Mouse (Mus musculus) left cerebral cortex, postnatal 10 days (tissue): ENCODE results near the gene Tedc2. TPM values are rescaled to one million over a fixed set of nuclear protein-coding genes. Genes with fewer than 3 reads are reported as not detected.

Source experiments
- DNase-seq, 2 experiments: peaks; one replicate each; pipeline ENCODE4 v3.0.0; 2021 to 2022; ENCODE audit warnings: low spot score in 2 of 2, mixed read lengths in 1 of 2; ENCODE audit errors: extremely low spot score in 1 of 2
- intact Hi-C: fragments of 180-260 bp; cut with DNase I; formaldehyde crosslinking; loops from one replicate; pipeline ENCODE4 v1.15.1; 2025
- total RNA-seq, 2 experiments: library from RNA; stranded (reverse); gene quantifications; 2 replicates each; pipeline ENCODE4 v1.2.3; 2021

The Tedc2 gene
- 10 to 100 TPM in 1 of 2 experiments, 1 to 10 TPM in 1; 8.9 to 10.4 TPM for total RNA-seq

DNA sequence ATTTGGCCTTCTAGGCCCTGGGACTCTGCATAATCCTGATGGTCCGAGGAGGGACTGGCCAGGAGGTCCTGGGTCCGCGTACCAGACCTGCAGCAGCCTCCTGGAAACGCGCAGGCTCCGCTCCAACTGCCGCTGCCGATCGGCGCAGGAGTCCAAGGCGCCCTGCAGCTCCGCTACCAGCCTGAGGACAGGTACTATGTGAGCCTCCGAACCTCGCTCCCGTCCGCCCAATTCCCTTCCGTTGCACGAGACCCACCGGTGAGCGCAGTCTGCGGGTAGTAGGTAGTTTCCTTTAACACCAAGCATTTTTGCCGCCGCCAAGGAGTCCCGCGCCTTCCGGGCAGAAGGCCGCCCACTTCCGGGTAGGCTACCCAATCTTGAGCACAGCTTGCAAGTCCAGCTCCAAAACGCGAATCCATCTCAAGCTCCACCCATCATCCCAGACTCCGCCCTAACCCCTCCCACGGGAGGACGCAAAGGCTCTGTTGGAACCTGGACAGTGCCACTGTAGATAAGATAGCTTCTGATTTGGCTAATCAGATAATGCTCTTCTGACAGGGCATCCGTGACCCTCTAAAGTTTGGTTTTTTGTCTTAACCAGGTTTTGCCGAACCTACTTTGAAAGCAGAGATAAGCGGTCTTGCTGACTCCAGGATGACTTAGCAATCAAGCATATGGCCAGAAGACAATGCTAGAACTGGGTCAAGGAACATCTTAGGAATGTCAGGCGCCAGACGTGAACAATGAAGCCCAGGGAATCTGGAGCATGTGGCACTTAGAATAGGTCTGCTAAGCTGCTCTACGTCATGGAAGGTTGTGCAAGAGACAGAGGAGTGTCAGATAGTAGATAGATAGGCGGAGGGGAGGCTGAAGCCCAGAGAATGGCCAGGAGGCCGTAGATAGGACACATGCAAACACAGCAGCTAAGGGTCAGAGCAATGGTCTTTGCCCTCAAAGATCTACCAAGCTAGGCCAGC is at the start of gene Tedc2:
TSS of gene Tedc2 (minus strand) at position 417 of the 977 bp plus-strand sequence.
- DNase-seq = peak; percentile 90 to 94
- intact Hi-C loops = no loop called here

- no peak for DNase-seq
- intact Hi-C loops = no loop called here
Observed at GRCm38 (mm10) chr17:24267133-24267532, 46.5 kb upstream of the Tedc2 start.

GRCm38 (mm10) chr17:24264766-24265165 is 44.1 kb upstream of the Tedc2 start:
- no peak for DNase-seq
- intact Hi-C loops = no loop called here

DNA sequence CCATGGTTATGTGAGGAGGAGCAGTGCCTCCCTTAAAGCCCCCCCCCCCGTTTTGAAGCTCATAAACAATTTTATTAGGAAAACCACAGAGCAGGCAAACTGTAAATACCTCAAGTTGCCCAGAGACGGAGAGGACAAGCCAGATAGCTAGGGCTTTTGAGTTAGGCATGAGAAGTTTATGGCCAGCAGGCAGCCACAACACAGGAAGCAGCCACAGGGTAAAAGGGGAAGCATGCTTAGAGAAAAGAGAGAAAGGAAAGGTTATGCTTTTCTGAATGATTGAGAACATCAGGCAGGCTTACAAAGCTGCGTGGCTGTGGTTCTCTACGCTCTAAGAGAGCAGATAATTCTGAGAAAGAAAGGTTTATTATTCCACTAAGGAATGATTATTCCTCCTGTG is 39.9 kb upstream of the Tedc2 start:
- intact Hi-C loops = no loop called here
- DNase-seq = no peak

DNA sequence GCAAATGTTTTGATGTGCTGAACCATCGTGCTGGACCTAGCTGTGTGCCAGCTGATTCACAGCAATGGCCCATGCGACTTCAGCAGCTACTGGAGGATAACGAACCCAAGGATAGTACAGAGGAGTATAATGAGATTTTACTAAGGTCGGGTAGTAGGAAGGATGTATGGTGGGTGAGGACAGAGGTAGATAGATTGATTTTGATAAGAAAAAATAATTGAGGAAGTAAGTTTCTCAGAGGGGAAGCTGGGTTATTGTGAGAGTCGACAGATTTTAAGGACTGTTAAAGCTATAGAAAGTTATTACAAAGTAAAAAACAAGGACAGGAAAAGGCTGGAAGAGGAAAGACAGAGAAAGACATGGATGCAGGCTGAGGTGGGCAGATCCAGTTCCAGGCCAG is 39.1 kb upstream of the Tedc2 start:
- intact Hi-C loops = no loop called here
- no peak for DNase-seq

DNA sequence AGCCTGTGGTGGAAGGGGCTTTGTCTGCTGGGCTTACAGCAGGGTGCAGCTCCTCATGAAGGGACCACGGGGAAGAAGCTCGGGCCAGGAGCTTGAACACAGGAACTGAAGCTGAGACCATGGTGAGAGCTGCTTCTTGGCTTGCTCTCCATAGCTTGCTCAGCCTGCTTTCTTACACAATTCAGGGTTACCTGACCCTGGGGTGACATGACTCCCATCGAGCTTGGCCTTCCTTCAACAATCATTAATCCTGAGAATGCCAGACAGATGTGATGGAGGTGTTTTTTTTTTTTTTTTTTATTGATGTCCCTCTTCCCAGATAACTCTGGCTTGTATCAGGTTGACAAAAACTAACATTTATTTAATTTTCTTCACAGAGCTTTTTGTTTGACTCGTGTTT is 38.3 kb upstream of the Tedc2 start:
- no peak for DNase-seq
- intact Hi-C loops = no loop called here

DNA sequence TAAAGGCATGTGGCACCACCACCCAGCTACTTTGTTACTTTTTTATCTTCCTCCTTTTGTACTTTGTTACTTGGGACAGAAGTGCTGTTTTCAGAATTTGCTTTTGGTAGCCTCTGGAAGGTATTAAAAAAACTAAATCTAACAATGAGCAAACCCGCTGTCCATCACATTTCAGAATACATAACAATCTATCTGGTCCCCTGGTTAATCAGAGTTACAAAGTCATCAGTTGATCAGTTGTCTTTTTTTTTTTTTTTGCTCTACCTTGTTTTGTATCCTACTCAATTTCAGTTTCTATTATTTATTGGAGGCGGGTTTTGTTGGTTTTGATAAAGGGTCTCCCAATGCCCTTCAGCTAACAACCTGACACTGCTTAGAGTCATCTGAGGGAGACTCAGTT is 31.7 kb upstream of the Tedc2 start:
- intact Hi-C loops = loop anchor here (5.0 kb wide), 1 partner anchor 80 kb away; no protein-coding TSS in a partner anchor
- no peak for DNase-seq

GRCm38 (mm10) chr17:24251320-24252069 is 30.8 kb upstream of the Tedc2 start, which contains the start of gene Ccnf:
Gene Ccnf, minus strand, starts transcription at chr17:24251484.
- intact Hi-C loops = loop anchor here (5.0 kb wide), 1 partner anchor 79 kb away; no protein-coding TSS in a partner anchor
- DNase-seq = peak; percentile 96 to 97

GRCm38 (mm10) chr17:24250988-24251319 is 30.3 kb upstream of the Tedc2 start:
- DNase-seq = no peak
- intact Hi-C loops = loop anchor here (5.0 kb wide), 1 partner anchor 79 kb away; no protein-coding TSS in a partner anchor

DNA sequence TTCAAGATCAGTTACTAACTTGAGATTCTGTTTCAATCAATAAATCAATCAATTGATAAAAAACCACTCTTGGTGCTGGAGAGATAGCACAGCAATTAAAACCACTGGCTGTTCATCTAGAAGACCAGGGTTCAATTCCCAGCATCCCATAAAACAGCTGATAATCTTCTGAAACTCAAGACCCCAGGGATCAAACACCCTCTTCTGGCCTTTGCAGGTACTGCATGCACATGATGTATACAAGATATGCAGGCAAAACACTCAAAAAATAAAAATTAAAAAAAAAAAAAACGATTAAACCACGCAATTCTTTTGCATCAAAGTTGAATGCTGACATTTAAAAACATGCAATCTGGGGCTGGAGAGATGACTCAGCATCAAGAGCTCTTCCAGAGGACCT is 28.0 kb upstream of the Tedc2 start:
- intact Hi-C loops = no loop called here
- no peak for DNase-seq

- DNase-seq = no peak
- intact Hi-C loops = no loop called here
Observed at GRCm38 (mm10) chr17:24244061-24244460, 23.4 kb upstream of the Tedc2 start.

DNA sequence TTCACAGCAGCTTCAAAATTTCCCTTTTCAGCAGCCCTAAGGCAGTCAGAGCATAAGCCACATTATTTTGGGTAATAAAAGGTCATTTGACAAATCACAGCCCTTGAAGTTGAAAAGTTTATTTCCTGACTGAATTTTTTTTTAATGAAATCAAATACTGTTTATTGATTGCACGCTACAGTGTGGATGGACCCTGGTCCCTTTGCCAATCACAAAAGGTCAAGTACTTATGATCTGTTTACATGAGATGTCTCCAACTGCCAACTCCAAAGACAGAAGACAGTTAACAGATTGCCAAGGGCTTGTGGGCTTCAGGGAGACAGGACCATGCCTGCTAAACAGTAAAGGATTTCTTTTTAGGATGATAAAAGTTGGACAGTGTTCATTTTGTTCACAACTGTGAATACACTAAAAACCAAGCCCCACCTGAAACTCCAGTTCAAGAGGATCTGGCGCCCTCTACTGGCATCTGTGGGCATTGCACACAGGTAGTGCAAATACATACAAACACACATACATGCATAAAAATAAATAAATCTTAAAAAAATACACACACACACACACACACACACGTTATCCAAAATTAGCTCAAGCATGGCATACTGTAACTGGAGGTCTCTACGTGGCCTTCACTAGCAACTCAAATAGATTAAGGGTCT is 22.8 kb upstream of the Tedc2 start:
- DNase-seq = no peak
- intact Hi-C loops = no loop called here

GRCm38 (mm10) chr17:24236921-24237320 is 16.3 kb upstream of the Tedc2 start:
- intact Hi-C loops = no loop called here
- DNase-seq = no peak

GRCm38 (mm10) chr17:24236479-24236878 is 15.8 kb upstream of the Tedc2 start:
- intact Hi-C loops = no loop called here
- no peak for DNase-seq

DNA sequence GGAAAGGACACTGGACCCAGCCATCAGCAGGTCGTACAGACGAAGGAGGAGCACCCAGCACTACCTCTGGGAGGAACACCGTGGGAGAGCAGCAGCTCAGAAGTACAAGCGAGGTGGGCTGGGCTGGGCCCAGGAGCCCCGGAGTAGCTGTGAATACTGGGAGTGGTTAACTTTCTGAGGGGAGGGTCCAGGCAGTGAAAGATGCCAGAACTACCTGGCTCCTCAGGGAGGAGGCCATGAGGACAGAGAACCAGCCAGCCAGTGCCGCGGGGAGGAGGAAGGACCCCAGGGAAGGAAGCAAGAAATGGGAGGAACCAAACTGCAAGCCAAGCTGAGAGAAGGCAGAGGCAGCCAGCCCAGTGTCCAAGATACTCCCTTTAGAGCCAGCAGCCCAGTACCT is 7.3 kb upstream of the Tedc2 start:
- intact Hi-C loops = no loop called here
- no peak for DNase-seq

DNA sequence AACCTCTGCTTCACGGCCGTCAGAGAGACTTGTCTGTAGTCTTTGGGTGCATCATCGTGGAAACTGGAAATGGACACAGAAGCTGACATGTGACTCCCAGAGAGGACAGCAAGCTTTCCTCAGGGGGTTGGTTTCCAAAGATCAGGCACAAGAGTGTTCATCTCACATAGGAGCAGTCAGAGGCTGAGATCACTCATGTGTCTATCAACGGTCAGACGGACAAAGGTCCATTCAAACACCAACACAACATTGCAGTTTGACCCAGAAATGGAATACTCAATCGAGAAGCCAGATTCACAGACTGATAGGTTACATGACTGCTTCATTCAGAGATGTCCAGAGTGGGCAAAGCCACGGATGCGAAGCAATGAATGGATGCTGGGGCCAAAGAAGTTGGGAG is 6.1 kb upstream of the Tedc2 start:
- intact Hi-C loops = no loop called here

DNA sequence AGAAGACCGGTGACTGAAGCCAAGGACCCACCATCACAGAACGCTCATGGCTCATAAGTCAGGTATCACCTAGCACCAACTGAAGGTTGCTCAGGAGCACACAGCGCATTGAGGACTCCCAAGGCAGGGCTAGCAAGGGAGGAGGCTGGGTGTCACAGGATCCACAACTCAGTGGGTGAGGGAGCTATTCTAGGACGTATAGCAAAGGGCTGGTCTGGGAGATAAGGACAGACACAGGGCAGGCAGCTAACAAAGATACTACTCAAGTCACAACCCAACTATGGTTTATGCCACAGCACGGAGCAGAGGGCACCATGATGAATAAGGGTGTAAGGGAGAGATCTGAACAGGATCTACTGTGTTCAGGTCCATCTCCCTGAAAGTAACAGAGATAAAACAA is 5.2 kb upstream of the Tedc2 start:
- intact Hi-C loops = no loop called here
- DNase-seq = no peak

More for the DNA sequence above, 6.1 kb upstream of the Tedc2 start:
- no peak for DNase-seq

GRCm38 (mm10) chr17:24224741-24225140 is 4.1 kb upstream of the Tedc2 start:
- intact Hi-C loops = no loop called here
- no peak for DNase-seq

DNA sequence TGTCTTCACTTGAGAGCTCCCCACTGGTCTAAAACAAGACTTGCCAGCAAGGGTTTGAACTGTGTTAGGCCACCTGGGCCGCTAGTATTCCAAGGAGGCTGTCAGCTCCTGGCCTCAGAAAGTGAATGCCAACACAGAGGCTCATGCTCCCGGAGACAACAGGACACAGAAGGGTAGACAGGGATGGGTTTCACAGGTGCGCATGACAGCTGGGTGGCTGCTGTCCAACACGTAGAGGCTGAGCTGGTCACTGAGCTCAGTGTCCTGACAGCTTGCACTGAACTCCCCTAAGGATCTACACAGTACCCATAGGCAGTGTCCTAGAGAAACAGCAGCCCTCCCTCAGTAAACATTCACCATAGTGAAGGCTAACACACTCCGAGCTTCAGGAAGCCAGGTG is 2.9 kb upstream of the Tedc2 start:
- intact Hi-C loops = no loop called here
- no peak for DNase-seq
